Mouse (Mus musculus) liver, embryonic 14.5 days (tissue): ENCODE measurements around the gene Tmprss11d.

Experiments
- CTCF ChIP-seq: IDR thresholded peaks from 2 replicates; pipeline ENCODE4 v1.5.1; 2016; ENCODE audit warnings: antibody characterized with exemption, low read depth, control low read depth
- EP300 ChIP-seq: IDR thresholded peaks from 2 replicates; pipeline ENCODE4 v1.6.1; 2016; ENCODE audit warnings: antibody characterized with exemption, low read depth

- TF ChIP-seq CTCF (no peak), EP300 (no peak)
Measured at GRCm38 (mm10) chr5:86407941-86408340, 34.7 kb upstream of the Tmprss11d start.
